In genomic region chr10:61909004-61909403, GRCm38 (mm10) we compare ENCODE assay signal across 25 mouse cellular contexts.
DNase-seq lines count a peak whose midpoint lies in the region; ATAC-seq and TF ChIP-seq lines count a peak whose summit lies in the region.
"Had no signal": no experiment of that assay in that cellular context is flagged by ENCODE, and none has a peak within 500 bp of the region (broad histone marks: within the 10 kb centered on the region; RNA-seq: fewer than 3 reads in every experiment).

No protein-coding gene starts in this region.

- TF ChIP-seq CTCF in brain, embryonic 14.5 days (IDR thresholded peaks at IDR 0.05; ENCODE audit: borderline replicate concordance, extremely low read depth, insufficient read depth, insufficient read length) = no peak
- no peak for TF ChIP-seq CTCF in cerebellum, adult 2 months (IDR thresholded peaks at IDR 0.05; ENCODE audit: borderline replicate concordance, insufficient read depth, low read depth, low read length)

- no peaks in the 10 kb centered on the region for H3K36me3 ChIP-seq in kidney, embryonic 14.5 days (ENCODE audit: control insufficient read depth, insufficient read depth, low read length)
- no peaks in the 10 kb centered on the region for H3K36me3 ChIP-seq in limb, embryonic 10.5 days
- H3K36me3 ChIP-seq: forebrain, embryonic 15.5 days; hindbrain, embryonic 12.5 days; liver, embryonic 13.5 days; midbrain, embryonic 10.5 days; neural tube, embryonic 15.5 days had no signal

- no peak overlapping the region for H3K27ac ChIP-seq in kidney, embryonic 14.5 days (ENCODE audit: low read depth, low read length)
- H3K27ac ChIP-seq in limb, embryonic 10.5 days = 0 out of 2 replicates have a peak overlapping the region, but pooled peaks have one; percentile 10
- H3K27ac ChIP-seq in cerebellum, adult 2 months (ENCODE audit: insufficient read depth, low read length) = no peak overlapping the region
- H3K27ac ChIP-seq: forebrain, embryonic 15.5 days; heart, embryonic 13.5 days; hindbrain, embryonic 12.5 days; left cerebral cortex, adult 2 months; liver, embryonic 13.5 days; midbrain, embryonic 10.5 days; neural tube, embryonic 15.5 days had no signal

- no peak overlapping the region for H3K4me2 ChIP-seq in kidney, embryonic 14.5 days (replicated peaks; ENCODE audit: low read depth, low read length)
- H3K4me2 ChIP-seq: forebrain, embryonic 15.5 days; heart, embryonic 13.5 days; hindbrain, embryonic 12.5 days; liver, embryonic 13.5 days; neural tube, embryonic 15.5 days had no signal

- TF ChIP-seq POLR2A in brain, embryonic 14.5 days (IDR thresholded peaks at IDR 0.05; ENCODE audit: borderline replicate concordance, extremely low read depth, insufficient read depth, insufficient read length, poor library complexity, severe bottlenecking) = no peak
- no peak for TF ChIP-seq POLR2A in cerebellum, adult 2 months (IDR thresholded peaks at IDR 0.05; ENCODE audit: borderline replicate concordance, insufficient read depth, low read length)

- peak; percentile 24 to 30 for DNase-seq in kidney, postnatal 36 days
- peak; percentile 22 for DNase-seq in brain, embryonic 14.5 days (ENCODE audit: low read depth)
- DNase-seq in limb, embryonic 10.5 days (ENCODE audit: low spot score) = no peak
- DNase-seq in lung, postnatal 10 days = peak; percentile 81
- DNase-seq in left cerebral cortex, postnatal 14 days (ENCODE audit: low spot score in 2 of 2) = no peak
- DNase-seq in frontal cortex, postnatal 25 days (ENCODE audit: low spot score in 2 of 2) = no peak
- no peak for DNase-seq in cerebellum, adult 2 months
- DNase-seq: adrenal gland, adult 8-10 months; cerebellum, adult 18-20 months; cerebellum, postnatal 36 days; embryo, embryonic 11 days; gastrocnemius, postnatal 14 days; heart, adult 11 months; heart, postnatal 14 days; liver, embryonic 13.5 days; right cerebral cortex, adult 18-20 months had no signal

- no peaks in the 10 kb centered on the region for H3K27me3 ChIP-seq in kidney, embryonic 14.5 days (ENCODE audit: control insufficient read depth, insufficient read depth, low read length)
- H3K27me3 ChIP-seq in limb, embryonic 10.5 days (ENCODE audit: low read depth, poor library complexity, severe bottlenecking) = peaks cover 4% of the 10 kb centered on the region; the same call in 1 of the 2 replicates
- H3K27me3 ChIP-seq in cerebellum, adult 2 months (ENCODE audit: control insufficient read depth, insufficient read depth, low read length) = no peaks in the 10 kb centered on the region
- H3K27me3 ChIP-seq: forebrain, embryonic 15.5 days; heart, embryonic 13.5 days; hindbrain, embryonic 12.5 days; liver, embryonic 13.5 days; neural tube, embryonic 15.5 days had no signal

- no peak overlapping the region for H3K4me3 ChIP-seq in kidney, embryonic 14.5 days (ENCODE audit: low read length)
- no peak overlapping the region for H3K4me3 ChIP-seq in limb, embryonic 10.5 days
- no peak overlapping the region for H3K4me3 ChIP-seq in cerebellum, adult 2 months (replicated peaks; ENCODE audit: insufficient read depth, low read depth, low read length)
- H3K4me3 ChIP-seq: forebrain, embryonic 15.5 days; heart, embryonic 13.5 days; hindbrain, embryonic 12.5 days; left cerebral cortex, adult 2 months; liver, embryonic 13.5 days; midbrain, embryonic 10.5 days; neural tube, embryonic 15.5 days had no signal

- intact Hi-C loops in left cerebral cortex, postnatal 14 days (cut with DNase I) = no loop called here

- H3K9me3 ChIP-seq in kidney, embryonic 14.5 days (ENCODE audit: control insufficient read depth, low read length) = no peaks in the 10 kb centered on the region
- H3K9me3 ChIP-seq in limb, embryonic 10.5 days (replicated peaks) = no peaks in the 10 kb centered on the region
- H3K9me3 ChIP-seq: forebrain, embryonic 15.5 days; liver, embryonic 13.5 days; neural tube, embryonic 15.5 days had no signal

- 58% methylated on average over 3 of the region's 3 CpGs for WGBS in kidney, embryonic 14.5 days
- 87% methylated on average over 3 of the region's 3 CpGs for WGBS in limb, embryonic 10.5 days
- WGBS in cerebellum, adult 2 months = 52% methylated on average over 3 of the region's 3 CpGs

- no peak overlapping the region for H3K9ac ChIP-seq in kidney, embryonic 14.5 days (ENCODE audit: low read depth, low read length)
- H3K9ac ChIP-seq: forebrain, embryonic 15.5 days; heart, embryonic 13.5 days; hindbrain, embryonic 12.5 days; liver, embryonic 13.5 days; neural tube, embryonic 15.5 days had no signal

- peaks cover 10% of the 10 kb centered on the region for H3K4me1 ChIP-seq in kidney, embryonic 14.5 days (ENCODE audit: control insufficient read depth, insufficient read depth, low read length)
- peaks cover 30% of the 10 kb centered on the region for H3K4me1 ChIP-seq in limb, embryonic 10.5 days
- 0 out of 2 replicates have a peak, but pooled peaks cover 2% of the 10 kb centered on the region for H3K4me1 ChIP-seq in cerebellum, adult 2 months (ENCODE audit: control insufficient read depth, insufficient read depth, low read length)
- H3K4me1 ChIP-seq: hindbrain, embryonic 12.5 days; liver, embryonic 13.5 days; midbrain, embryonic 10.5 days; neural tube, embryonic 15.5 days had no signal

- no peak for ATAC-seq in kidney, embryonic 14.5 days (ENCODE audit: low FRiP score, low TSS enrichment)
- ATAC-seq: activated CD4-positive, CD25-positive, alpha-beta regulatory T cell, adult 4 months; forebrain, embryonic 15.5 days; intestine, postnatal 0 days had no signal

Comparison
In these comparisons a context has a peak if more than half of its experiments do, and no peak if none do; other contexts are left out.
1. DNase-seq: peak in kidney, postnatal 36 days (2 of 2), brain, embryonic 14.5 days (single experiment) and lung, postnatal 10 days (single experiment); none in limb, embryonic 10.5 days (single experiment), left cerebral cortex, postnatal 14 days (0 of 2), frontal cortex, postnatal 25 days (0 of 2) and cerebellum, adult 2 months (0 of 2).